Mouse (Mus musculus): ENCODE measurements at regions not wholly inside any gene's neighbourhood (a gene's known extent, or its start where the extent isn't known, plus 50 kb on each side); places are given as distances from the start of the nearest gene placed in this dataset.

DNA sequence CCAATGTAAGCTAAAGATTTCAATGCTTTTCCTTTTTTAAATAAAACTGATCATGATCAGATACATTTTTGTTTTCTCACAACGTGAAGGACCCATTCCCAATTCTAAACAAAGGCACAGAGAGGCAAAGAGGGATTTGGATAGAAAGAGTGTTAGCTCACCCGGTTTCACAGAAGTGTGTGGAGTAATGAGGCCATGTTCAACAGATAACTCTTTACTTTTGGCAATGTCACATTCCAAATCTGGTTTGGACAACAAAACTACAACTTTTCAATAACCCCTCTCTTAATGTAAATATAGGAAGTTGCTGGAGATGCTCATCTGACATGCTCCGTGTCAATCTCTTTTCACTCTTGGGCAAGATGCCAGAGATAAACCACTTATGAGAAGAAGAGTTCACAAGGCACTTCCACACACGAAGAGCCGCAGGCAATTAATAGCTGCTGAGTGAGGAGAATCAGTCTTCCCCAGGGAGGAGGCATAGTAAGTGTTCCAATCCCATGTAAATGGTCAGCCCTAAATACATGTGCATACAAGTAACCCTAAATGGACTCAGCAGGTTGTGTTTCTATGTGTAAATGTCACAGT is 112.7 kb upstream of the Ednra start:
- Histone ChIP-seq H3K4me2 (ENCODE audit: low read depth, low read length) (no peak overlapping the region), H3K9me3 (replicated peaks; ENCODE audit: control insufficient read depth, low read length) (no peaks in the 10 kb centered on the region), H3K36me3 (ENCODE audit: control insufficient read depth, insufficient read depth) (no peaks in the 10 kb centered on the region), H3K9ac (ENCODE audit: low read length) (no peak overlapping the region), H3K4me1 (ENCODE audit: control insufficient read depth, insufficient read depth, low read length) (peaks cover 4% of the 10 kb centered on the region; the same call in 1 of the 2 replicates), H3K27me3 (ENCODE audit: control insufficient read depth, insufficient read depth, low read length) (no peaks in the 10 kb centered on the region), H3K4me3 (ENCODE audit: low read length) (no peak overlapping the region), H3K27ac (ENCODE audit: low read length) (no peak overlapping the region)
- WGBS = 49% methylated on average over 5 of the region's 5 CpGs
- ATAC-seq (replicated peaks; ENCODE audit: extremely low read depth, insufficient read depth, low FRiP score) = no peak

DNA sequence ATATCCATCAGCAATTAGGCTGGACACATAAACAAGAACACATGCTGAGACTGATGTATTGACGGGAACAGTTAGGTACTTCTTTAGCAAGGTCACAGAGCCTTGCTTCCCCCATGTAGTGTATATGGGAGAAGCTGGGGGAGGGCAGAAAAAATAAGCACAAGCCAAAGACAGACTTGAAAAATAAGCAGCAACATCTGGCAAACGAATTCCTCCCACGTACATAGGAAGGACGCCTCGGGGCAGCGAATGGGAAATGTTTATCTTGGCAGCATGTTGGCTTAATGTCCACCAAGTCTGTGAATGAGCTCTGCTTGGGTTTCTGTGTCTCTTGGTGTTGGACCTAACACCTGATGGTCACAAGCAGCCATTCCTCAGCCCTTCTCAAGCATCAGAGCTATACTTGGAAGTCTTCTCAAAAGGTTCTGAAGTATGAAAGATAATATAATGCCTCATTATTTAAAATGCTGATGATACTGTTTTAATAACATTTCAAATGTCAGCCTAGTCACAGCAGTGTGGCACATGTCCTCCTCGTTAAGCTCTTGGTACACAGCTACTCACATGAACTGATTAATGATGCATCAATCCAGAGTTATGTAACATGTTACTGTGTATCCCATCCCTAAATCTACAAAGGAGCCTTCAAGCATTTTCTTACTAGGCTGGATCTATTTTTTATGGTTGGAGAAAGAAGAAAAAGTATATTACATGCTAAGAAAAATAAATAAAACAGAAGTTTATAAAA is 118.3 kb upstream of the Ednra start:
- Histone ChIP-seq H3K9ac (ENCODE audit: low read length) (no peak overlapping the region), H3K4me1 (ENCODE audit: control insufficient read depth, insufficient read depth, low read length) (no peaks in the 10 kb centered on the region), H3K4me2 (ENCODE audit: low read depth, low read length) (no peak overlapping the region), H3K4me3 (ENCODE audit: low read length) (no peak overlapping the region), H3K27me3 (ENCODE audit: control insufficient read depth, insufficient read depth, low read length) (no peaks in the 10 kb centered on the region), H3K36me3 (ENCODE audit: control insufficient read depth, insufficient read depth) (no peaks in the 10 kb centered on the region), H3K9me3 (replicated peaks; ENCODE audit: control insufficient read depth, low read length) (no peaks in the 10 kb centered on the region), H3K27ac (ENCODE audit: low read length) (no peak overlapping the region)
- WGBS = 48% methylated on average over 7 of the region's 7 CpGs
- no peak for ATAC-seq (replicated peaks; ENCODE audit: extremely low read depth, insufficient read depth, low FRiP score)

DNA sequence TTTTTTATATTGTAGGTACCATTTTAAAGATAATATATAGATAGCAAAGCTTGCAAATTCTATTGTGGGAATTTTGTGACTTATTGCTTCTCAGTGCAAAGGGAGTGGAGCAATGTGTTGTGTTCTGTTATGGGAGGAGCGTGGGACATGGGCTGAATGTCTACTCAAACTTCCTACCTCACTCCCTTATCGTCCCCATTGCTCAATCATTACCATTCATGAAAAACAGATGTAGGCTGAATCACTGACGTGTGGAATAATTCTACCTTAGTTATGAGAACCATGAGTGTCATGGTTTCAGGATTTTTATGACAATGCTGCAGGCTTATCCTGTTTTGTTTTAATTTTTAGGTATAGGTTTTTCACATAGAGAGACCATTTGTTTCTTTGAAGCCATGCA is 119.0 kb upstream of the Ednra start:
- H3K9me3 ChIP-seq (replicated peaks; ENCODE audit: control insufficient read depth, low read length) = no peaks in the 10 kb centered on the region
- WGBS = 61% methylated on average over 3 of the region's 3 CpGs
- ATAC-seq (replicated peaks; ENCODE audit: extremely low read depth, insufficient read depth, low FRiP score) = no peak

DNA sequence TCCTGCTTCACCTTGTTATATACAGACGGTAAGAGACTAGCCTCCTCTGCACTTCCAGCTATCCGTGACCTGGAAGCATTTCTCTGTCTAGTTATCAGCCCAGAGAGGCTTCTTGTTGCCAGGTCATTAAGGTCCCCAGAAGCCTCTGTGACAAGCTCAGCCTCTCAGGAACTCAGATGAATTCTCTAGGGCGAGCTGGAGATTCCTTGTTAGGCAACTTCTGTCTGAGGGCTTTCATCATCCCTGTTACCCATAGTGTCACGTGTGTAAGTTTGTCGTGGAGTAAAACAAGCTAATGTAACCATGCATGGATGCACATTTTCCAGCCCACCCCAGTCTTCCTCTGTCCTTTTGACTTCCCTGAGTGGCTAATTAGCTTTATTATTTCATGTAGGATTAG is 126.3 kb upstream of the Ednra start:
- H3K4me2 ChIP-seq (ENCODE audit: low read depth, low read length) = no peak overlapping the region
- WGBS = 50% methylated on average over 5 of the region's 5 CpGs
- no peaks in the 10 kb centered on the region for H3K4me1 ChIP-seq (ENCODE audit: control insufficient read depth, insufficient read depth, low read length)
- no peak overlapping the region for H3K4me3 ChIP-seq (ENCODE audit: low read length)
- no peak overlapping the region for H3K9ac ChIP-seq (ENCODE audit: low read length)
- H3K27ac ChIP-seq (ENCODE audit: low read length) = no peak overlapping the region
- H3K36me3 ChIP-seq (ENCODE audit: control insufficient read depth, insufficient read depth) = no peaks in the 10 kb centered on the region
- H3K27me3 ChIP-seq (ENCODE audit: control insufficient read depth, insufficient read depth, low read length) = no peaks in the 10 kb centered on the region
- H3K9me3 ChIP-seq (replicated peaks; ENCODE audit: control insufficient read depth, low read length) = peaks cover 5% of the 10 kb centered on the region; the same call in 1 of the 2 replicates
- ATAC-seq (replicated peaks; ENCODE audit: extremely low read depth, insufficient read depth, low FRiP score) = no peak

More for the DNA sequence above, 119.0 kb upstream of the Ednra start:
- H3K27me3 ChIP-seq (ENCODE audit: control insufficient read depth, insufficient read depth, low read length) = no peaks in the 10 kb centered on the region
- no peaks in the 10 kb centered on the region for H3K4me1 ChIP-seq (ENCODE audit: control insufficient read depth, insufficient read depth, low read length)
- H3K9ac ChIP-seq (ENCODE audit: low read length) = no peak overlapping the region
- no peaks in the 10 kb centered on the region for H3K36me3 ChIP-seq (ENCODE audit: control insufficient read depth, insufficient read depth)
- H3K4me2 ChIP-seq (ENCODE audit: low read depth, low read length) = no peak overlapping the region
- H3K4me3 ChIP-seq (ENCODE audit: low read length) = no peak overlapping the region
- H3K27ac ChIP-seq (ENCODE audit: low read length) = no peak overlapping the region

DNA sequence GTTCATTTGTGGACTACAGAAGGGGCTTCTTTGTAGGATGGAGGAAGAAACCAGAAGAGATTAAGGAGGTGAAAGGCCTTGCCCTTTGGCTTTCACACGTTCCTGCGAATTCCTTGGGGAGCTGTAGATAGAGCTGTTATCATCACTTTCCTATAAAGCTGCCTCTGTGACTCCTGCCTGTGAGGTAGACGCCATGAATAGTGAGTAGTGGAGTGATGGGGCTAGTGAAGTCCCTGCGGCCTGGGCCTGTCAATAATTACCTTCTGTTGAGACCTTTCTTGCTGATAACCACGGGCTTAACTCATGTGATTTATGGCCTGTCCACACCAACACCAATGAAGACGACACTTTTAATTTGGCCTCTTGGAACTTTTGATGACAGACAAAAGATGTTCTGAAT is 146.0 kb upstream of the Ednra start:
- no peak overlapping the region for H3K27ac ChIP-seq (ENCODE audit: low read length)
- H3K4me2 ChIP-seq (ENCODE audit: low read depth, low read length) = no peak overlapping the region
- no peaks in the 10 kb centered on the region for H3K36me3 ChIP-seq (ENCODE audit: control insufficient read depth, insufficient read depth)
- no peak overlapping the region for H3K4me3 ChIP-seq (ENCODE audit: low read length)
- no peaks in the 10 kb centered on the region for H3K9me3 ChIP-seq (replicated peaks; ENCODE audit: control insufficient read depth, low read length)
- ATAC-seq (replicated peaks; ENCODE audit: extremely low read depth, insufficient read depth, low FRiP score) = no peak
- no peaks in the 10 kb centered on the region for H3K4me1 ChIP-seq (ENCODE audit: control insufficient read depth, insufficient read depth, low read length)
- H3K9ac ChIP-seq (ENCODE audit: low read length) = no peak overlapping the region
- no peaks in the 10 kb centered on the region for H3K27me3 ChIP-seq (ENCODE audit: control insufficient read depth, insufficient read depth, low read length)
- 19% methylated on average over 6 of the region's 6 CpGs for WGBS

GRCm38 (mm10) chr8:77872771-77873170 is 148.5 kb upstream of the Ednra start:
- no peak for ATAC-seq (replicated peaks; ENCODE audit: extremely low read depth, insufficient read depth, low FRiP score)
- Histone ChIP-seq H3K27ac (ENCODE audit: low read length) (no peak overlapping the region), H3K9me3 (replicated peaks; ENCODE audit: control insufficient read depth, low read length) (no peaks in the 10 kb centered on the region), H3K9ac (ENCODE audit: low read length) (no peak overlapping the region), H3K4me2 (ENCODE audit: low read depth, low read length) (no peak overlapping the region), H3K36me3 (ENCODE audit: control insufficient read depth, insufficient read depth) (no peaks in the 10 kb centered on the region), H3K4me3 (ENCODE audit: low read length) (no peak overlapping the region), H3K4me1 (ENCODE audit: control insufficient read depth, insufficient read depth, low read length) (no peaks in the 10 kb centered on the region), H3K27me3 (ENCODE audit: control insufficient read depth, insufficient read depth, low read length) (no peaks in the 10 kb centered on the region)
- whole genome bisulfite sequencing = 91% methylated on average over 1 of the region's 1 CpGs

DNA sequence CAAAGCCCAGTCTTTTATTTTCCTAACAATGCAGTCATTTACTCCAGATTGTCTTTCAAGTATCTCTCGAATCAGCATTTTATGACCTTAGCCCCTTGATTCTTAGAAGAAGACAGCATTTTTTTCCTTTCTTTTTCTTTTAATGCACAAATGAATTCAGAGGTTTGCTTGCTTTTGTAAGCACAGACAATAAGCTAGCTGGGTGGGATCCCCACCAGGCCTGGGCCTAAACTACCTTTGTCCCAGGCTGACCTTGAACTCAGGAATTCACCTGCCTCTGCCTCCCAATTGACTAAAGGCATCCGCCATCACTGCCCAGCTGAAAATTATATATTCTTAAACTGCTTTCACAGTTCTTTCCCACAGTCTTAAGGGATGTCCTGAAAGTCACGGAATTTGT is 195.5 kb upstream of the Ednra start:
- Histone ChIP-seq H3K9me3 (replicated peaks; ENCODE audit: control insufficient read depth, low read length) (peaks cover 3% of the 10 kb centered on the region; the same call in 1 of the 2 replicates), H3K4me1 (ENCODE audit: control insufficient read depth, insufficient read depth, low read length) (no peaks in the 10 kb centered on the region), H3K4me3 (ENCODE audit: low read length) (no peak overlapping the region), H3K27ac (ENCODE audit: low read length) (no peak overlapping the region), H3K9ac (ENCODE audit: low read length) (no peak overlapping the region), H3K27me3 (ENCODE audit: control insufficient read depth, insufficient read depth, low read length) (no peaks in the 10 kb centered on the region), H3K4me2 (ENCODE audit: low read depth, low read length) (no peak overlapping the region), H3K36me3 (ENCODE audit: control insufficient read depth, insufficient read depth) (no peaks in the 10 kb centered on the region)
- WGBS = 91% methylated on average over 3 of the region's 3 CpGs
- no peak for ATAC-seq (replicated peaks; ENCODE audit: extremely low read depth, insufficient read depth, low FRiP score)

- no peak for ATAC-seq (replicated peaks; ENCODE audit: extremely low read depth, insufficient read depth, low FRiP score)
- 63% methylated on average over 4 of the region's 4 CpGs for WGBS
Measured at GRCm38 (mm10) chr8:77921868-77922267, 197.6 kb upstream of the Ednra start.

DNA sequence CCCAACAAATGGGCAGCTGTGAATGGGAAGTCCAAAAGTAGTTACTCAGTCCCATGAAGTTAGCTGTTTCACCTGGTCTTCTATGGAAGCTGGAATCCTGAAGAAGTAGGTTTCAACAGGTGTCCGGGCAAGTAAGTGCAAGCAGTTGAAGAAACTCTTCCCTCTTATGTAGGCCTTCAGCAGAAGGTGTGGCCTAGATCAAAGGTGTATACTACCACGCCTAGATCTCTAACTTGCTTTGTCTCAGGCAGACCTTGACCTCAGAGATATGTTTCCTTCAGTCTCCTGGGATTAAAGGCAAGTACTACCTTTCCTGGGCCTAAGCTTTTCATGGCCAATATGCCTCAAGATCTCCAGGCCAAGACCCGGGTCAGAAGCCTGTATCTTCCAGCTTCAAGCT is 223.4 kb upstream of the Ednra start:
- Histone ChIP-seq H3K4me1 (ENCODE audit: control insufficient read depth, insufficient read depth, low read length) (0 out of 2 replicates have a peak, but pooled peaks cover 4% of the 10 kb centered on the region), H3K4me2 (ENCODE audit: low read depth, low read length) (no peak overlapping the region), H3K27me3 (ENCODE audit: control insufficient read depth, insufficient read depth, low read length) (no peaks in the 10 kb centered on the region), H3K4me3 (ENCODE audit: low read length) (no peak overlapping the region), H3K27ac (ENCODE audit: low read length) (no peak overlapping the region), H3K9me3 (replicated peaks; ENCODE audit: control insufficient read depth, low read length) (no peaks in the 10 kb centered on the region; the same call in 1 of the 2 replicates), H3K36me3 (ENCODE audit: control insufficient read depth, insufficient read depth) (no peaks in the 10 kb centered on the region), H3K9ac (ENCODE audit: low read length) (no peak overlapping the region)
- WGBS = 89% methylated on average over 3 of the region's 3 CpGs
- ATAC-seq (replicated peaks; ENCODE audit: extremely low read depth, insufficient read depth, low FRiP score) = no peak

More at GRCm38 (mm10) chr8:77921868-77922267, 197.6 kb upstream of the Ednra start:
- H3K4me3 ChIP-seq (ENCODE audit: low read length) = no peak overlapping the region
- no peak overlapping the region for H3K9ac ChIP-seq (ENCODE audit: low read length)
- H3K4me1 ChIP-seq (ENCODE audit: control insufficient read depth, insufficient read depth, low read length) = no peaks in the 10 kb centered on the region
- no peaks in the 10 kb centered on the region for H3K27me3 ChIP-seq (ENCODE audit: control insufficient read depth, insufficient read depth, low read length)
- H3K36me3 ChIP-seq (ENCODE audit: control insufficient read depth, insufficient read depth) = no peaks in the 10 kb centered on the region
- H3K4me2 ChIP-seq (ENCODE audit: low read depth, low read length) = no peak overlapping the region
- H3K9me3 ChIP-seq (replicated peaks; ENCODE audit: control insufficient read depth, low read length) = peaks cover 3% of the 10 kb centered on the region; the same call in 1 of the 2 replicates
- H3K27ac ChIP-seq (ENCODE audit: low read length) = no peak overlapping the region
